ENCODE assay signal across 17 mouse cellular contexts in the genomic region with DNA sequence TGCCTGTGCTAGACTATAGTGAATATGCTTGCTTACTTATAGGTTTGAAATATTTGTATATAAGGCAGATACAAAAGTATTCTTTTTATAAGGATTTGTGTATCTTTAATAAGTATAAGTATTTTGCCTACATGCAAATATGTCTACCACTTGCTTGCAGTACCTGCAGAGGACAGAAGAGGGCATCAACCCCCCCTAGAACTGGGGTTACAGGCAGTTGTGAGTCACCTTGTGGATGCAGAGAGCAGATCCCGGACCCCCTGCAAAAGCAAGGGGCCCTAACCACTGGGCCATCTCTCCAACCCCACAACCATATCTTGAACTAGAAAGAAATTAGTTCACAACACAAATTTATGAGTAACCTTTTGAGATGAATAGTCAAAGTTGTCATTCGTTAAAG.
DNase-seq lines count a peak whose midpoint lies in the region; ATAC-seq and TF ChIP-seq lines count a peak whose summit lies in the region.
"Had no signal": no experiment of that assay in that cellular context is flagged by ENCODE, and none has a peak within 500 bp of the region (broad histone marks: within the 10 kb centered on the region; RNA-seq: fewer than 3 reads in every experiment).

No protein-coding gene starts in this region.

- no peaks in the 10 kb centered on the region for H3K36me3 ChIP-seq in heart, postnatal 0 days (replicated peaks; ENCODE audit: control insufficient read depth, insufficient read depth, low read length)
- H3K36me3 ChIP-seq in heart, embryonic 10.5 days, result no peaks in the 10 kb centered on the region
- no peaks in the 10 kb centered on the region for H3K36me3 ChIP-seq in liver, adult 2 months (ENCODE audit: control insufficient read depth, insufficient read depth, low read length)
- H3K36me3 ChIP-seq: forebrain, embryonic 10.5 days; heart, embryonic 13.5 days; limb, embryonic 12.5 days; lung, embryonic 15.5 days; neural tube, embryonic 15.5 days had no signal

- no peaks in the 10 kb centered on the region for H3K9me3 ChIP-seq in heart, postnatal 0 days (replicated peaks; ENCODE audit: control insufficient read depth, low read length)
- H3K9me3 ChIP-seq in heart, embryonic 10.5 days, result no peaks in the 10 kb centered on the region
- H3K9me3 ChIP-seq: forebrain, embryonic 10.5 days; limb, embryonic 12.5 days; lung, embryonic 15.5 days; neural tube, embryonic 15.5 days had no signal

- no peak overlapping the region for H3K9ac ChIP-seq in heart, postnatal 0 days (replicated peaks; ENCODE audit: low read depth, low read length)
- no peak overlapping the region for H3K9ac ChIP-seq in liver, adult 2 months (ENCODE audit: low read depth, low read length)
- H3K9ac ChIP-seq: heart, embryonic 13.5 days; limb, embryonic 12.5 days; lung, embryonic 15.5 days; neural tube, embryonic 15.5 days had no signal

- no peaks in the 10 kb centered on the region for H3K79me2 ChIP-seq in liver, adult 2 months (ENCODE audit: control insufficient read depth, insufficient read depth, low read length)

- 67% methylated on average over 2 of the region's 2 CpGs for WGBS in heart, postnatal 0 days
- 68% methylated on average over 2 of the region's 2 CpGs for WGBS in heart, embryonic 10.5 days
- 77% methylated on average over 2 of the region's 2 CpGs for WGBS in liver, adult 2 months

- H3K4me1 ChIP-seq in heart, postnatal 0 days (ENCODE audit: control insufficient read depth, insufficient read depth), result no peaks in the 10 kb centered on the region
- H3K4me1 ChIP-seq in heart, embryonic 10.5 days, result no peaks in the 10 kb centered on the region
- H3K4me1 ChIP-seq in liver, adult 2 months (ENCODE audit: control insufficient read depth, insufficient read depth, low read length), result peaks cover 7% of the 10 kb centered on the region; the same call in 1 of the 2 replicates
- H3K4me1 ChIP-seq: limb, embryonic 12.5 days had no signal

- ATAC-seq in heart, postnatal 0 days (ENCODE audit: insufficient read depth, low read depth), result no peak
- ATAC-seq: activated CD4-positive, CD25-positive, alpha-beta regulatory T cell, adult 4 months had no signal

- no peak for DNase-seq in heart, postnatal 0 days (ENCODE audit: low spot score)
- DNase-seq in heart, embryonic 10.5 days (ENCODE audit: low spot score), result no peak
- no peak for DNase-seq in liver, adult 2 months (ENCODE audit: extremely low read depth, low read depth, low spot score)
- DNase-seq in liver, result no peak
- peak; percentile 15 for DNase-seq in A20 (ENCODE audit: low read depth, low spot score)
- peak; percentile 41 for DNase-seq in ZHBTc4 (ENCODE audit: low read depth, low spot score)
- DNase-seq in gastrocnemius, adult 8-10 months (ENCODE audit: low spot score in 2 of 2), result no peak
- DNase-seq: cerebellum, adult 11-12 months; gastrocnemius, postnatal 36 days; kidney, adult 11 months; thymus, postnatal 14 days had no signal

- no peak overlapping the region for H3K27ac ChIP-seq in heart, postnatal 0 days (ENCODE audit: low read depth)
- H3K27ac ChIP-seq in heart, embryonic 10.5 days, result no peak overlapping the region
- no peak overlapping the region for H3K27ac ChIP-seq in liver, adult 2 months (replicated peaks; ENCODE audit: insufficient read depth, low read depth, low read length)
- H3K27ac ChIP-seq: forebrain, embryonic 10.5 days; heart, embryonic 13.5 days; limb, embryonic 12.5 days; lung, embryonic 15.5 days; neural tube, embryonic 15.5 days had no signal

- no peak for TF ChIP-seq POLR2A in liver, adult 2 months (IDR thresholded peaks at IDR 0.05; ENCODE audit: extremely low read depth, insufficient read depth, low read length)

- no peak overlapping the region for H3K4me2 ChIP-seq in heart, postnatal 0 days (ENCODE audit: low read depth, low read length)
- H3K4me2 ChIP-seq: heart, embryonic 13.5 days; limb, embryonic 12.5 days; lung, embryonic 15.5 days; neural tube, embryonic 15.5 days had no signal

- TF ChIP-seq CTCF in heart, postnatal 0 days (IDR thresholded peaks at IDR 0.05; ENCODE audit: low read depth), result peak; percentile 11
- 0 out of 2 replicates have a peak, but pooled peaks have one; percentile 21 for TF ChIP-seq CTCF in liver, adult 2 months (IDR thresholded peaks at IDR 0.05; ENCODE audit: low read depth, low read length)

- TF ChIP-seq EP300 in heart, postnatal 0 days (IDR thresholded peaks at IDR 0.05; ENCODE audit: low read depth), result no peak

- H3K4me3 ChIP-seq in heart, postnatal 0 days (ENCODE audit: low read depth, low read length), result no peak overlapping the region
- H3K4me3 ChIP-seq in heart, embryonic 10.5 days, result no peak overlapping the region
- H3K4me3 ChIP-seq in liver, adult 2 months (ENCODE audit: insufficient read depth, low read depth, low read length), result no peak overlapping the region
- H3K4me3 ChIP-seq: forebrain, embryonic 10.5 days; heart, embryonic 13.5 days; limb, embryonic 12.5 days; lung, embryonic 15.5 days; neural tube, embryonic 15.5 days had no signal

- H3K27me3 ChIP-seq in heart, postnatal 0 days (ENCODE audit: control insufficient read depth, insufficient read depth, low read length), result no peaks in the 10 kb centered on the region
- H3K27me3 ChIP-seq in heart, embryonic 10.5 days (ENCODE audit: insufficient read depth, poor library complexity, severe bottlenecking), result no peaks in the 10 kb centered on the region
- H3K27me3 ChIP-seq in liver, adult 2 months (ENCODE audit: control insufficient read depth, insufficient read depth, low read length), result no peaks in the 10 kb centered on the region
- H3K27me3 ChIP-seq: heart, embryonic 13.5 days; limb, embryonic 12.5 days; lung, embryonic 15.5 days; neural tube, embryonic 15.5 days had no signal

Comparison
In these comparisons a context has a peak if more than half of its experiments do, and no peak if none do; other contexts are left out.
1. DNase-seq: peak in A20 (single experiment) and ZHBTc4 (single experiment); none in heart, postnatal 0 days (single experiment), heart, embryonic 10.5 days (single experiment), liver, adult 2 months (single experiment), liver (single experiment) and gastrocnemius, adult 8-10 months (0 of 2).